Comparison of ENCODE assay signal across 8 mouse cellular contexts in genomic region chr13:22040464-22041141, GRCm38 (mm10). TPM values are rescaled to one million over a fixed set of nuclear protein-coding genes. Genes with fewer than 3 reads are reported as not detected.
DNase-seq lines count a peak whose midpoint lies in the region; ATAC-seq lines count a peak whose summit lies in the region.

No protein-coding gene starts in this region.

- DNase-seq in heart, postnatal 36 days, result no peak
- DNase-seq in MN1 (ENCODE audit: low spot score), result peak; percentile 54
- peak; percentile 74 for DNase-seq in forebrain, embryonic 11.5 days (ENCODE audit: low spot score)
- peak; percentile 68 for DNase-seq in liver, embryonic 11.5 days (ENCODE audit: low spot score)
- DNase-seq in splenic B cell, adult 2 months (ENCODE audit: low read depth, low spot score), result peak; percentile 59
- DNase-seq in adrenal gland, postnatal 10 days, result no peak
- no peak for DNase-seq in cerebellum, adult 11-12 months

- WGBS in heart, embryonic 12.5 days, result under 1% methylated on average over 24 of the region's 24 CpGs
- under 1% methylated on average over 20 of the region's 24 CpGs for WGBS in forebrain, embryonic 11.5 days
- under 1% methylated on average over 17 of the region's 24 CpGs for WGBS in liver, embryonic 11.5 days

- no peaks in the 10 kb centered on the region for H3K9me3 ChIP-seq in heart, embryonic 12.5 days (replicated peaks)
- no peaks in the 10 kb centered on the region for H3K9me3 ChIP-seq in forebrain, embryonic 11.5 days (ENCODE audit: control insufficient read depth, low read length)
- no peaks in the 10 kb centered on the region for H3K9me3 ChIP-seq in liver, embryonic 11.5 days (ENCODE audit: control insufficient read depth, low read length)

- H3K4me3 ChIP-seq in heart, embryonic 12.5 days, result peak overlapping the region; percentile 54
- H3K4me3 ChIP-seq in forebrain, embryonic 11.5 days (ENCODE audit: low read depth, low read length), result peak overlapping the region; percentile 42
- peak overlapping the region; percentile 40 for H3K4me3 ChIP-seq in liver, embryonic 11.5 days (ENCODE audit: low read depth, low read length)

- ATAC-seq in heart, embryonic 12.5 days (ENCODE audit: insufficient number of reproducible peaks, low FRiP score), result peak; percentile 4; the same call in 1 of the 2 replicates
- ATAC-seq in forebrain, embryonic 11.5 days (replicated peaks; ENCODE audit: low FRiP score), result peak; percentile 25
- ATAC-seq in liver, embryonic 11.5 days (replicated peaks; ENCODE audit: low FRiP score), result peak; percentile 49

- peak overlapping the region; percentile 88 for H3K27ac ChIP-seq in heart, embryonic 12.5 days (ENCODE audit: poor library complexity, severe bottlenecking)
- H3K27ac ChIP-seq in forebrain, embryonic 11.5 days (ENCODE audit: low read depth, low read length), result peak overlapping the region; percentile 99
- H3K27ac ChIP-seq in liver, embryonic 11.5 days (ENCODE audit: low read depth, low read length), result peak overlapping the region; percentile 99

- H3K9ac ChIP-seq in heart, embryonic 12.5 days, result peak overlapping the region; percentile 70
- H3K9ac ChIP-seq in forebrain, embryonic 11.5 days (ENCODE audit: low read length), result peak overlapping the region; percentile 76
- peak overlapping the region; percentile 73 for H3K9ac ChIP-seq in liver, embryonic 11.5 days (ENCODE audit: low read depth, low read length)

- peaks cover 21% of the 10 kb centered on the region for H3K4me1 ChIP-seq in heart, embryonic 12.5 days (replicated peaks)
- H3K4me1 ChIP-seq in forebrain, embryonic 11.5 days (replicated peaks; ENCODE audit: control insufficient read depth, insufficient read depth, low read length), result no peaks in the 10 kb centered on the region; the same call in 1 of the 2 replicates
- H3K4me1 ChIP-seq in liver, embryonic 11.5 days (replicated peaks; ENCODE audit: control insufficient read depth, insufficient read depth, low read length), result peaks cover 22% of the 10 kb centered on the region

- no peaks in the 10 kb centered on the region for H3K36me3 ChIP-seq in heart, embryonic 12.5 days
- no peaks in the 10 kb centered on the region for H3K36me3 ChIP-seq in forebrain, embryonic 11.5 days (ENCODE audit: control insufficient read depth, insufficient read depth, low read length)
- H3K36me3 ChIP-seq in liver, embryonic 11.5 days (ENCODE audit: control insufficient read depth, insufficient read depth, low read length), result no peaks in the 10 kb centered on the region
- no peaks in the 10 kb centered on the region for H3K36me3 ChIP-seq in splenic B cell, adult 2 months (ENCODE audit: control insufficient read depth, insufficient read depth, low read length, poor library complexity, severe bottlenecking)

- H3K4me2 ChIP-seq in heart, embryonic 12.5 days, result peak overlapping the region; percentile 92
- H3K4me2 ChIP-seq in forebrain, embryonic 11.5 days (ENCODE audit: low read depth, low read length, severe bottlenecking), result peak overlapping the region; percentile 74
- H3K4me2 ChIP-seq in liver, embryonic 11.5 days, result peak overlapping the region; percentile 71

- no peaks in the 10 kb centered on the region for H3K27me3 ChIP-seq in heart, embryonic 12.5 days (replicated peaks)
- H3K27me3 ChIP-seq in forebrain, embryonic 11.5 days (ENCODE audit: control insufficient read depth, insufficient read depth, low read length), result no peaks in the 10 kb centered on the region
- H3K27me3 ChIP-seq in liver, embryonic 11.5 days (replicated peaks; ENCODE audit: control insufficient read depth, insufficient read depth, low read length), result no peaks in the 10 kb centered on the region
- H3K27me3 ChIP-seq in splenic B cell, adult 2 months (ENCODE audit: control insufficient read depth, insufficient read depth, low read length, poor library complexity, severe bottlenecking), result no peaks in the 10 kb centered on the region

- intact Hi-C loops in heart, postnatal 36 days (cut with DNase I), result loop anchor here (2.0 to 10.0 kb wide), 8 partner anchors 216 to 1702 kb away; partner anchors contain the start of genes Hist1h1t, Hist1h2af, Hist1h2ai and Hist1h2bc

RNA-seq across cellular contexts. Expression of gene Hist1h4i, which starts 0.6 kb away (rescaled TPM):
- 10.4 and 12.2 TPM in 2 replicates for polyA plus RNA-seq in heart, embryonic 12.5 days (2016; fragmentation: Nextera tagmentation; extraction: Ambion mirVana)
- total RNA-seq in heart, postnatal 36 days (2021), result 10 to 100 TPM; 15.8 to 18.6 TPM
- polyA plus RNA-seq in forebrain, embryonic 11.5 days (2014; fragmentation: Nextera tagmentation; extraction: Ambion mirVana), result 52.1 and 59.1 TPM in 2 replicates
- 36.9 and 39.3 TPM in 2 replicates for polyA plus RNA-seq in liver, embryonic 11.5 days (2014; fragmentation: Nextera tagmentation; extraction: Ambion mirVana)
- 100 to 1,000 TPM; 136 to 154 TPM for total RNA-seq in adrenal gland, postnatal 10 days (2021)

RNA-seq across cellular contexts. Expression of gene Hist1h2ag, which starts 2.1 kb away (rescaled TPM):
- polyA plus RNA-seq in heart, embryonic 12.5 days (2016; fragmentation: Nextera tagmentation; extraction: Ambion mirVana), result 11.6 and 14.5 TPM in 2 replicates
- 10 to 100 TPM; 10.3 to 10.5 TPM for total RNA-seq in heart, postnatal 36 days (2021)
- polyA plus RNA-seq in forebrain, embryonic 11.5 days (2014; fragmentation: Nextera tagmentation; extraction: Ambion mirVana), result 64.5 and 67.2 TPM in 2 replicates
- 26.4 and 36.7 TPM in 2 replicates for polyA plus RNA-seq in liver, embryonic 11.5 days (2014; fragmentation: Nextera tagmentation; extraction: Ambion mirVana)
- total RNA-seq in adrenal gland, postnatal 10 days (2021), result 100 to 1,000 TPM; 237 to 260 TPM

RNA-seq across cellular contexts. Expression of gene Hist1h2bj, which starts 2.4 kb away (rescaled TPM):
- 3.4 and 6.2 TPM in 2 replicates for polyA plus RNA-seq in heart, embryonic 12.5 days (2016; fragmentation: Nextera tagmentation; extraction: Ambion mirVana)
- total RNA-seq in heart, postnatal 36 days (2021), result 1 to 10 TPM; 7.2 to 9.7 TPM
- 9.6 and 11.7 TPM in 2 replicates for polyA plus RNA-seq in forebrain, embryonic 11.5 days (2014; fragmentation: Nextera tagmentation; extraction: Ambion mirVana)
- 11.2 and 13.2 TPM in 2 replicates for polyA plus RNA-seq in liver, embryonic 11.5 days (2014; fragmentation: Nextera tagmentation; extraction: Ambion mirVana)
- total RNA-seq in adrenal gland, postnatal 10 days (2021), result 100 to 1,000 TPM; 170 to 209 TPM

RNA-seq across cellular contexts. Expression of gene Hist1h2bk, which starts 4.9 kb away (rescaled TPM):
- 2.3 and 3.6 TPM in 2 replicates for polyA plus RNA-seq in heart, embryonic 12.5 days (2016; fragmentation: Nextera tagmentation; extraction: Ambion mirVana)
- 10 to 100 TPM; 23.3 to 28.1 TPM for total RNA-seq in heart, postnatal 36 days (2021)
- polyA plus RNA-seq in forebrain, embryonic 11.5 days (2014; fragmentation: Nextera tagmentation; extraction: Ambion mirVana), result 5.4 and 11.9 TPM in 2 replicates
- 4.1 and 4.6 TPM in 2 replicates for polyA plus RNA-seq in liver, embryonic 11.5 days (2014; fragmentation: Nextera tagmentation; extraction: Ambion mirVana)
- 100 to 1,000 TPM; 299 to 338 TPM for total RNA-seq in adrenal gland, postnatal 10 days (2021)

RNA-seq across cellular contexts. Expression of gene Hist1h2ah, which starts 5.2 kb away (rescaled TPM):
- 3.7 and 5.0 TPM in 2 replicates for polyA plus RNA-seq in heart, embryonic 12.5 days (2016; fragmentation: Nextera tagmentation; extraction: Ambion mirVana)
- total RNA-seq in heart, postnatal 36 days (2021), result 10 to 100 TPM in 1 of 2 experiments, 1 to 10 TPM in 1; 2.3 to 12.5 TPM
- 5.6 TPM in 1 of 2 replicates, not detected in the other for polyA plus RNA-seq in forebrain, embryonic 11.5 days (2014; fragmentation: Nextera tagmentation; extraction: Ambion mirVana)
- 10.7 and 13.3 TPM in 2 replicates for polyA plus RNA-seq in liver, embryonic 11.5 days (2014; fragmentation: Nextera tagmentation; extraction: Ambion mirVana)
- total RNA-seq in adrenal gland, postnatal 10 days (2021), result 100 to 1,000 TPM; 239 to 319 TPM

Comparison
In these comparisons a context has a peak if more than half of its experiments do, and no peak if none do; other contexts are left out.
1. DNase-seq: peak in MN1 (single experiment), forebrain, embryonic 11.5 days (single experiment), liver, embryonic 11.5 days (single experiment) and splenic B cell, adult 2 months (single experiment); none in heart, postnatal 36 days (0 of 2), adrenal gland, postnatal 10 days (single experiment) and cerebellum, adult 11-12 months (single experiment).
2. Peak in every context shown above with its lines, with median percentiles within 50 percentile points of each other: ATAC-seq, H3K27ac ChIP-seq, H3K4me2 ChIP-seq, H3K4me3 ChIP-seq and H3K9ac ChIP-seq.